Mouse (Mus musculus): ENCODE results near the gene Asna1.

Asna1 gene

GRCm38 (mm10) chr8:85025098-85025932 lies at the start of gene Asna1:
TSS of gene Asna1 (minus strand) at chr8:85025281.
- DNase-seq (ENCODE audit: extremely low read depth, low read depth, low spot score), result peak; percentile 83

GRCm38 (mm10) chr8:85074617-85075016 lies 49.5 kb upstream of the Asna1 start:
- no peak for DNase-seq (ENCODE audit: extremely low read depth, low read depth, low spot score)

GRCm38 (mm10) chr8:85074167-85074566 lies 49.1 kb upstream of the Asna1 start:
- no peak for DNase-seq (ENCODE audit: extremely low read depth, low read depth, low spot score)

- DNase-seq (ENCODE audit: extremely low read depth, low read depth, low spot score), result no peak
These were observed 48.0 kb upstream of the Asna1 start for GRCm38 (mm10) chr8:85073041-85073612.

GRCm38 (mm10) chr8:85072364-85072929 lies 47.4 kb upstream of the Asna1 start:
- no peak for DNase-seq (ENCODE audit: extremely low read depth, low read depth, low spot score)

- DNase-seq (ENCODE audit: extremely low read depth, low read depth, low spot score), result no peak
These were observed 46.6 kb upstream of the Asna1 start, which contains the start of gene Dhps for GRCm38 (mm10) chr8:85071514-85072281. TSS of gene Dhps (plus strand) at chr8:85071757.

GRCm38 (mm10) chr8:85071041-85071440 lies 46.0 kb upstream of the Asna1 start:
- DNase-seq (ENCODE audit: extremely low read depth, low read depth, low spot score), result no peak

- DNase-seq (ENCODE audit: extremely low read depth, low read depth, low spot score), result no peak
These were observed 42.9 kb upstream of the Asna1 start, which contains the start of gene Gm5741 for GRCm38 (mm10) chr8:85067982-85068381. TSS of gene Gm5741 (minus strand) at chr8:85067982.

GRCm38 (mm10) chr8:85067155-85067554 lies 42.1 kb upstream of the Asna1 start:
- peak; percentile 69 for DNase-seq (ENCODE audit: extremely low read depth, low read depth, low spot score)

GRCm38 (mm10) chr8:85065213-85065612 lies 40.1 kb upstream of the Asna1 start:
- no peak for DNase-seq (ENCODE audit: extremely low read depth, low read depth, low spot score)

- DNase-seq (ENCODE audit: extremely low read depth, low read depth, low spot score), result no peak
These were observed 37.5 kb upstream of the Asna1 start for GRCm38 (mm10) chr8:85062603-85063002.

GRCm38 (mm10) chr8:85059879-85060616 lies 35.0 kb upstream of the Asna1 start, which contains the start of gene Fbxw9:
TSS of gene Fbxw9 (plus strand) at chr8:85060055.
- DNase-seq (ENCODE audit: extremely low read depth, low read depth, low spot score), result no peak

GRCm38 (mm10) chr8:85057367-85057766 lies 32.3 kb upstream of the Asna1 start:
- no peak for DNase-seq (ENCODE audit: extremely low read depth, low read depth, low spot score)

GRCm38 (mm10) chr8:85043619-85044018 lies 18.5 kb upstream of the Asna1 start:
- DNase-seq (ENCODE audit: extremely low read depth, low read depth, low spot score), result peak; percentile 92

- no peak for DNase-seq (ENCODE audit: extremely low read depth, low read depth, low spot score)
These were observed 12.8 kb upstream of the Asna1 start for GRCm38 (mm10) chr8:85037681-85038531.

- DNase-seq (ENCODE audit: extremely low read depth, low read depth, low spot score), result no peak
These were observed 12.2 kb upstream of the Asna1 start for GRCm38 (mm10) chr8:85037366-85037680.

GRCm38 (mm10) chr8:85036718-85037365 lies 11.8 kb upstream of the Asna1 start, which contains the start of gene Tnpo2:
TSS of gene Tnpo2 (plus strand) at chr8:85036915.
- peak; percentile 94 for DNase-seq (ENCODE audit: extremely low read depth, low read depth, low spot score)

- no peak for DNase-seq (ENCODE audit: extremely low read depth, low read depth, low spot score)
These were observed 11.3 kb upstream of the Asna1 start for GRCm38 (mm10) chr8:85036381-85036717.

GRCm38 (mm10) chr8:85035728-85036310 lies 10.7 kb upstream of the Asna1 start:
- DNase-seq (ENCODE audit: extremely low read depth, low read depth, low spot score), result no peak
